Mouse (Mus musculus) cortical plate, adult 2 months (tissue): ENCODE results near the gene Zbtb43.

ENCODE experiments used
- CTCF ChIP-seq: fragments of 200-500 bp; IDR thresholded peaks from 2 replicates; pipeline ENCODE4 v1.5.1; 2011; ENCODE audit warnings: mild to moderate bottlenecking, control low read depth, low read length; ENCODE audit not compliant: insufficient read depth; ENCODE audit errors: extremely low read depth
- POLR2A ChIP-seq: fragments of 200-500 bp; IDR thresholded peaks from 2 replicates; pipeline ENCODE4 v1.6.1; 2011; ENCODE audit warnings: mild to moderate bottlenecking, low read length, control low read depth; ENCODE audit not compliant: insufficient read depth; ENCODE audit errors: extremely low read depth

GRCm38 (mm10) chr2:33436035-33436580 lies 32.3 kb downstream of the Zbtb43 start:
- TF ChIP-seq POLR2A (no peak), CTCF (no peak)
